Mouse (Mus musculus) testis, adult 2 months (tissue): ENCODE measurements around the gene Fbxo31. TPM values are rescaled to one million over a fixed set of nuclear protein-coding genes. Genes with fewer than 3 reads are reported as not detected.

Source experiments
- H3K27ac ChIP-seq: fragments of 200-500 bp; 2 replicates; pipeline ENCODE4 v1.5.1; 2012; ENCODE audit warnings: low read depth, low read length; ENCODE audit not compliant: control insufficient read depth, insufficient read depth
- H3K27me3 ChIP-seq: fragments of 200-500 bp; 2 replicates; pipeline ENCODE4 v1.6.1; 2012; ENCODE audit warnings: mild to moderate bottlenecking, low read length, moderate library complexity; ENCODE audit not compliant: control insufficient read depth, insufficient read depth
- H3K36me3 ChIP-seq: fragments of 200-500 bp; 2 replicates; pipeline ENCODE4 v1.6.1; 2012; ENCODE audit warnings: mild to moderate bottlenecking, low read length; ENCODE audit not compliant: control insufficient read depth, insufficient read depth
- H3K4me1 ChIP-seq: fragments of 200-500 bp; 2 replicates; pipeline ENCODE4 v1.6.1; 2012; ENCODE audit warnings: low read length; ENCODE audit not compliant: control insufficient read depth, insufficient read depth
- H3K4me3 ChIP-seq: fragments of 200-500 bp; 2 replicates; pipeline ENCODE4 v1.5.1; 2012; ENCODE audit warnings: low read depth, mild to moderate bottlenecking, low read length, moderate library complexity, mixed read lengths; ENCODE audit not compliant: control insufficient read depth
- CTCF ChIP-seq: fragments of 200-500 bp; IDR thresholded peaks from 2 replicates; pipeline ENCODE4 v1.5.1; 2012; ENCODE audit warnings: low read depth, mild to moderate bottlenecking, inconsistent platforms, low read length, moderate library complexity; ENCODE audit not compliant: control insufficient read depth, insufficient read depth, insufficient replicate concordance
- POLR2A ChIP-seq: fragments of 200-500 bp; IDR thresholded peaks from 2 replicates; pipeline ENCODE4 v1.6.1; 2012; ENCODE audit warnings: low read depth, mild to moderate bottlenecking, inconsistent platforms, low read length, moderate library complexity; ENCODE audit not compliant: control insufficient read depth
- polyA plus RNA-seq: library from polyadenylated mRNA; depleted of rRNA; stranded (reverse); fragments of >200 nt; gene quantifications from 2 replicates; pipeline ENCODE4 v1.2.3, GENCODE M21; 2012

Gene Fbxo31
- polyA plus RNA-seq, 1 experiment: 6.8 TPM

GRCm38 (mm10) chr8:121560432-121561100 lies 18.0 kb downstream of the Fbxo31 start:
- Histone ChIP-seq H3K36me3 (no peaks in the 10 kb centered on the region), H3K4me3 (no peak overlapping the region), H3K4me1 (peaks cover 6% of the 10 kb centered on the region; the same call in 1 of the 2 replicates), H3K27ac (no peak overlapping the region), H3K27me3 (no peaks in the 10 kb centered on the region)
- TF ChIP-seq CTCF (no peak), POLR2A (no peak)

- Histone ChIP-seq H3K4me1 (peaks cover 6% of the 10 kb centered on the region; the same call in 1 of the 2 replicates), H3K27ac (no peak overlapping the region), H3K27me3 (no peaks in the 10 kb centered on the region), H3K4me3 (no peak overlapping the region), H3K36me3 (no peaks in the 10 kb centered on the region)
- TF ChIP-seq CTCF (no peak), POLR2A (no peak)
These were observed 18.8 kb downstream of the Fbxo31 start for GRCm38 (mm10) chr8:121559801-121560200.

GRCm38 (mm10) chr8:121558538-121558937 lies 20.1 kb downstream of the Fbxo31 start:
- Histone ChIP-seq H3K36me3 (no peaks in the 10 kb centered on the region), H3K27me3 (no peaks in the 10 kb centered on the region)
- no peak for TF ChIP-seq POLR2A
- TF ChIP-seq CTCF: no peak

GRCm38 (mm10) chr8:121557746-121558145 lies 20.9 kb downstream of the Fbxo31 start:
- Histone ChIP-seq H3K4me1 (peaks cover 2% of the 10 kb centered on the region; the same call in 1 of the 2 replicates), H3K4me3 (no peak overlapping the region), H3K27ac (no peak overlapping the region), H3K36me3 (no peaks in the 10 kb centered on the region), H3K27me3 (no peaks in the 10 kb centered on the region)
- no peak for TF ChIP-seq POLR2A
- TF ChIP-seq CTCF: no peak

More at GRCm38 (mm10) chr8:121558538-121558937, 20.1 kb downstream of the Fbxo31 start:
- no peak overlapping the region for H3K27ac ChIP-seq
- no peak overlapping the region for H3K4me3 ChIP-seq
- H3K4me1 ChIP-seq: peaks cover 6% of the 10 kb centered on the region; the same call in 1 of the 2 replicates

- no peaks in the 10 kb centered on the region for H3K4me1 ChIP-seq
- no peak for TF ChIP-seq POLR2A
- no peak for TF ChIP-seq CTCF
- H3K27me3 ChIP-seq: no peaks in the 10 kb centered on the region
- H3K36me3 ChIP-seq: no peaks in the 10 kb centered on the region
- H3K27ac ChIP-seq: no peak overlapping the region
- H3K4me3 ChIP-seq: no peak overlapping the region
These were observed 24.7 kb downstream of the Fbxo31 start for GRCm38 (mm10) chr8:121553831-121554475.

- no peak for TF ChIP-seq POLR2A
- TF ChIP-seq CTCF: no peak
- Histone ChIP-seq H3K4me1 (no peaks in the 10 kb centered on the region), H3K27me3 (no peaks in the 10 kb centered on the region), H3K36me3 (no peaks in the 10 kb centered on the region), H3K4me3 (no peak overlapping the region), H3K27ac (no peak overlapping the region)
These were observed 26.1 kb downstream of the Fbxo31 start for GRCm38 (mm10) chr8:121552506-121552905.
